Mouse (Mus musculus) cerebral cortex, adult 2 months (tissue): ENCODE measurements around the gene Gm20388.

Source experiments
- WGBS: fragments of 180-500 bp; shearing (Covaris S2); methylation state at CpG from one replicate; pipeline ENCODE4 v1.1.7; 2018; 5-methylcytosine and 5-hydroxymethylcytosine counted together

The Gm20388 gene

DNA sequence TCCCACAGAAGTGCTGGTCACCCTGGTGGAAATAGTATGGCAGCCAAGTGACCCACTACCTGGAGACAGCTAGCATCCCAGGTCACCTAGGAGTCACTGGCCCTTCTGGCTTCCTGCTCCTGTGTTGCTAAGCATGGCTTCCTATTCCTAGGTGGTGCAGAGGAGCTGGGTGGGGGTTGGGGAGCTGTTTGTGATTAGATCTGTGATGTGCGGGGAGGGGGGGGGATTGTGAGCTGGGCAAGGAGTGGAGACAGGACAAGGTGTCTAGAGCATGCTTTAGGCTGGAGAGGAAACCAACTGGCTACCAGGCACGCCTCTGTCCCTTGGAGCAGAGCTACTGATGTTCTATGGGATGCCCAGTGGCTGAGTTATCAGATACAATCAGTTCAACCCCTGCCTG lies 561.1 kb downstream of the Gm20388 start:
- WGBS: 81% methylated on average over 2 of the region's 2 CpGs

GRCm38 (mm10) chr8:120472230-120472629 lies 561.6 kb downstream of the Gm20388 start:
- WGBS: 77% methylated on average over 16 of the region's 16 CpGs

DNA sequence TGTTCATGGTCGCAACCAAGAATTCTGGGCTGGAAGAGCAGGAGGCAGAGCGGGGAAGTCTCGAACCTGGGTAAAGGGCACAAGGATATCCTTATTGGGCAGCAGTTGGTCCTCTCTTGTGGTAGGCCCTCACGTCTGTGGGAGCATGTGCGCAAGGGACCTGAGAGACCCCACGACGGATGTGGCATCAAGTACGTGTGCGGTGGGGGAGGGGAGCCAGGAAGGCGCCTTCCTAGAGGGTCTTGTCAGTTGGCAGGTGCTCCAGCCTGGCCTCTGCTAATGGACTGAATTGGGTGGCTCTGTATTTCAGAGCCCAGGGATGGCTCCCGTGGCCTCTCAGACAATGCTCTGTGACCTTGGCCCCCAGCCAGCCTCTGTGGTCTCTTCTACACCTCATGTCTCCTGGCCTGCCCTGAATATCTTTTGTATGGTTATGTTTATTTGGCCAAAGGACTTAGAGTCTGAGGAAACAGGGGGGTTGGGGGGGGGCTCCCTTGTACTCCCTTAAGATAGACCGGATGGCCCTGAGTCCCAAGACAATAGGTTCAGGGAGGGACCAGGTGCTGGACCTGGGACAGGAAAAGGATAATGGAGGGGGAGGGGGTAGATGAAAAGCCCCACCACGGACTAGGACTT lies 563.2 kb downstream of the Gm20388 start:
- 86% methylated on average over 13 of the region's 13 CpGs for WGBS

DNA sequence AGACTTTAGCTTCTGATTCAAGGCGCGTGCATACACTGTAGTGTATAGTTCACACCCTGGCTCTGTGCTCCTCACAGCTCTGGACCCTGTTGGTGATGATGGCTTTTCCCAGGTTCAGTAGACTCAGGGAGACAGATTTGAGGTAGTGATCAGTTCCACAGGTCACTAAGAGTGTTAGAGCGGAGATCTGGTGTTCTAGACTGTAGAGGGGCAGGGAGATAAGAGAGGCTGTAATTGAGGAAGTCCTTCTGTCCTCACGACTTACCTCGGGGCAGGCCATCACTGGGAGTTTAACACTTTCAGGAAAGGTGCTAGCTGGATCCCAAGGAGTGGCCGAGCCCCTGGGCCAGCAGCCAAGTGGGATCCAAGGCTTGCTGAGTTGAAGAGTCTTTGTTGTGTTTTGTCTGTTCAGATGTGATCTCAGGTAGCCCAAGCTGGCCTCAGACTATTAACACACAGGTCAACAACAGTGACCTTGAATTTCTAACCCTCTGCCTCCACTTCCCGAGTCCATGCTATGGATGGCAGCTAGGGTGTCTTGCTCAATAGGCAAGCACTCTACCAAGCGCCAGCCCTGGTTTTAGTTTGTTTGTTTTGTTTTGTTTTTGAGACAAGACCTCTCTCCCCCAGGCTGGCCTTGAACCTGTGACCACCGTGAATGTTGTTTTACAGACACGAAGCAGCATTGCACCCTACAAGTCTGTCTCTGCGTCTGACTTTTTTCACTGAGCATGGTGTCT lies 564.0 kb downstream of the Gm20388 start:
- 88% methylated on average over 11 of the region's 11 CpGs for WGBS

- 92% methylated on average over 10 of the region's 10 CpGs for WGBS
Observed at GRCm38 (mm10) chr8:120475462-120476201, 565.0 kb downstream of the Gm20388 start.

DNA sequence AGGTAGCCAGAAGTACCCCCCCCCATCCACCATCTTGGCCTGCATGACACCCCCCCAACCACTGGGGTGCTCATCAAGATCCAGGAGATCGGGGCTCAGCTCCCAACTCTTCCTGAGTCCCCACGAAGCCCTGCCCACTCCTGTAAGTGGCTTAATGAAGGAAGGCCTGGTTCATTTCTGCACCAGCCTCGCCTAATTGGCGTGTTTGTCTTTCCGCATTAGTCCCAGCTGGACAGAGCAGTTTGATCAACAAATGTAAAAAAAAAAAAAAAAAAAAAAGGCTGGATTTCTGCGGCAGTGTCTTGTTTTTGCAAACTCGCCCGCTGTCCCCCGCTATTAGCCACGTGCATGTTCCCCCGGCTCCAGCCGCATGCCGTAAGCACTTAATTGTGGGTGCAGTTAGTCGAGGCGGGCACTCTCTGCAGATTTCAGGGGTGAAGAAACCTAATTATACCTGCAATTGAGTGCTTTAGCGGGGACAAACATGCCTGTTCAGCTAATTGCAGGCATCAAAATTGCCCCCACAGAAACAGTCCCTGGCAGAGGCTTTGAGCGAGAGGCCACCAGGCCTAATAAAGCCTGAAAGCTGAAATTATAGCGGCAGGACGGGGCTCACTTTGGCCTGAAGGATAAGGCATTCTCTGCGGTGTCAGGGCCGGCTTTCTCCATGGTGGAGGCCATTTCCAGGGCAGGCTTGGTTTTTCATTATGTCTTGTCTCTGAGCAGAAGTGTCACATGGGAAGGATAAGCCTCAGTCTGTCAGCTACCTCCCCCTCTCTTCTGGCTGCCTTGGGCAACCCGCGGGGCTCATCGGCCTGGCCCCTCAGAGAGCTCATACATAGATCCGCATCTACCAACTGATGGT lies 566.3 kb downstream of the Gm20388 start:
- WGBS: 82% methylated on average over 25 of the region's 25 CpGs

DNA sequence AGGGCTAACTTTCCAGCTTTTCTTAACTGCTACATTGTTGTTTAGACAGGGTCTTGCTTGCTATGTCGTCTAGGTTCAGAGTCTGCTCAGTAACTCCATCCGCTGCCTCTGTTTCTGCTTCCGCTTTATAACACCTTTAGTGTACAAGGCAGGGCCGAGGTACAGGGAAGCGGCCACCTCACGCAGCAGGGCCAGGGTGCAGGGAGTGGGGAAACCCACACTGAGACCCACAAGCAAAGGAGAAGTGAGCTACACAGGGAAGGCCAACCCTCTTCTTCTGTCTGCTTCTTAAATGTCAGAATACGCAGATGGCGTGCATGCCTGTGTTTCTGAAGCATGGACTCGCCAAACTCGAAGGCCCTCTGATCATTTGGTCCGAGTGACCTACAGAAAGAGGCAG lies 568.1 kb downstream of the Gm20388 start:
- 96% methylated on average over 11 of the region's 11 CpGs for WGBS

DNA sequence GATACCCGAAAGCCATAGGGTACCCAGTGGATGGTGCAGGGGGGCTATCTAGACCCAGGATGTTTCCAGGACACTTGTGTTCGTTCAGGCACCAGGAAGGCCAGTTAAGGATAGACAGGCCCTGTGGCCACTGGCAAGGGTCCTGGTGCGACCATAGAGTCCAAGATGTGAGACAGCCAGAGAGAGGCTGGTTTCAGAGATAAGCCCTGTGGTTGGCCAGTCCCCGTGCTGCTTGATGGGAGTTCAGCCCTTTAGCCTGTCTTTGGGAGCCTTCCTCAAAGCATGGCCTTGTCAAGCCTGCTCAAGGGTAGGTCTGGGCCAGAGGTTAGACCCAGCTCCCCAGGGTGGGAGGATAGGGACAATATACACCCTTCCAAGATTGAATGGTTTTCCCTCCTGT lies 569.0 kb downstream of the Gm20388 start:
- WGBS: 97% methylated on average over 4 of the region's 4 CpGs

DNA sequence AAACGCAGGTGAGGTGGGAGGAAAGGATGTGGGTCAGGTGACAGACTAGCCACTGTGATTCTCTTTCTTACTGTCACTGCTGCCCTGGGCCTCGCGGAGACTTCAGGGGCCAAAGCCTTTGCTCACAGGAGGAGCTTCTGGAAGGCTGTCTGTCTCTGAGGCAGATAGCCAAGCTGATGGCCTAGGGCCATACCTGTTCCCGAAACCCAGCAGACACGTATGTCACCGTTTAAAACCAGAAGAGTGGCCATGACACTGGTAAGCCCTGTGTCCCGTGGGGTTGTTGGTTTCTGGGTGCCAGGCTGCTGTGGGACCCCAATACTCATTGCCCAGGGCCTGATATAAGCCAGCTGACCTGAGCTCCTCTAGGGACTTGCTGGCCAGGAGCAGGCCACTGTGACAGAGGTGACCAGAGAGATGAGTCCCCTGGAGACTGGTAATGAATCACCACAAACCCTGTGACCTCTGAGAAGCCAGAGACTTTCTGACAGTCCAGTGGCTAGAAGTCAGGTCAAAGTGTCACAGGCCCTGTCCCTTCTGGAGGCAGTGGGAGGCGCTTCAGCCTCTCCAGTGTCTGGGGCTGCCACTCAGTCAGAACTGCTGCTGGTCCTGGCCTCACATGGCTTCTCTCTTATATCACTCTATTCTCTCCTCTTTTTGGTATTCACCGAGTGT lies 571.5 kb downstream of the Gm20388 start:
- 95% methylated on average over 9 of the region's 9 CpGs for WGBS

- WGBS: 31% methylated on average over 6 of the region's 6 CpGs
Observed at GRCm38 (mm10) chr8:120484460-120484859, 573.8 kb downstream of the Gm20388 start.

DNA sequence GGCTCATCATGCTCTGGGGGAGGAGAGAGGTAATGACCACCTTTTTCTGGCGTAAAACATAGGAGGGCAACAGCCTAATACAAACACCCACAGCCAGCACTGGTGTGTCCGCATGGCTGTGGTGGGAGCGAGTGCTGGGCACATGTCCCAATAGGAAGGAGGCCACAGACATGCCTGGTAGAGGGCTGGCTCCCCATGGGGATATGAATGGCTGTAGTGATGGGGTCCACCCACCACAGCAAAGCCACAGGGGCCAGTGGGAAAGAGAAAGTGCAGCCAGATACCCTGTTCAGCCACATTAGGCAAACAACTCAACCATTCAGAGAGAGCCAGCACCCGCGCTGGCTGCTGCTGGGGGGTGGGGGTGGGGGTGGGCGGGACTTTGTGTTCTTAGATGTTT lies 574.5 kb downstream of the Gm20388 start:
- 19% methylated on average over 6 of the region's 6 CpGs for WGBS

- WGBS: 55% methylated on average over 21 of the region's 21 CpGs
Observed at GRCm38 (mm10) chr8:120485551-120486476, 575.2 kb downstream of the Gm20388 start.

GRCm38 (mm10) chr8:120486477-120487376 lies 576.1 kb downstream of the Gm20388 start:
- 20% methylated on average over 50 of the region's 50 CpGs for WGBS

GRCm38 (mm10) chr8:120487377-120487728 lies 576.7 kb downstream of the Gm20388 start:
- WGBS: under 1% methylated on average over 28 of the region's 34 CpGs

DNA sequence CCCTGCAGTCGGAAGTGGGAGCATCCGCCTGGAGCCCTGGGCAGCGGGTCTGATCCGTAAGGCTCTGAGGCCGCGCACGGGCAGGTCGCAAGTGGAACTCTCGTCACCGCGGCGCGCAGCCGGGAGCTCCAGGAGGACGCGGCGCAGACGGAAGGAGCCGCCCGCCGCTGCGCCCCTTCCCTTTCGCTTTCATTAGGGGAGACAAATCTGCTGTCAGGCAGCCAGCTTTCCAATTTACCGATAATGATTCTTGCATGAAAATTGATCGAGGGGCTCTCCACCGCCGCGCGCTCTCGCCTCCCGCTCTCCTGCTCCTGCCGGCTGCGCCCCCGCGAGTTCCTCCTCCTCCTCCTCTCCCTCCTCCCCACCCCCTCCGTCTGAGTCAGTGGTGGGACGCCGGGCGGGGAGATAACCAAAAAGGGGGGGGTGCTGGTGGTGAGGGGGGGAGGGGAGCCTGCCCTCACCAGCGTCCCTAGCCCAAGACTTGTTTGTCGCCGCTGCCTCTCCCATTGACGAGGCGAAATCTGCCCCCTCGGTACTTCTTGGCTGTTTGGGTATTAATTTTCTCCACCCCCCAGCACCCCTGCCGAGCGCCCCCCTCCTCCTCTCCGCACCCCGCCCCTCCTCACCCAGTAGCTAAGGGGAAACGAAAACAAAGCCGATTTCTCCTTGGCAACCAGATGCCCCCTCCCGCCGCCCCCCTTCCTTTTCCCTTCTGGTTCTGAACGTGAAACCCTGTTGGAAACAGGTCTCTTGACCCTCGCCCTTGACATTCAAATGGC lies 577.3 kb downstream of the Gm20388 start:
- 1% methylated on average over 55 of the region's 55 CpGs for WGBS

DNA sequence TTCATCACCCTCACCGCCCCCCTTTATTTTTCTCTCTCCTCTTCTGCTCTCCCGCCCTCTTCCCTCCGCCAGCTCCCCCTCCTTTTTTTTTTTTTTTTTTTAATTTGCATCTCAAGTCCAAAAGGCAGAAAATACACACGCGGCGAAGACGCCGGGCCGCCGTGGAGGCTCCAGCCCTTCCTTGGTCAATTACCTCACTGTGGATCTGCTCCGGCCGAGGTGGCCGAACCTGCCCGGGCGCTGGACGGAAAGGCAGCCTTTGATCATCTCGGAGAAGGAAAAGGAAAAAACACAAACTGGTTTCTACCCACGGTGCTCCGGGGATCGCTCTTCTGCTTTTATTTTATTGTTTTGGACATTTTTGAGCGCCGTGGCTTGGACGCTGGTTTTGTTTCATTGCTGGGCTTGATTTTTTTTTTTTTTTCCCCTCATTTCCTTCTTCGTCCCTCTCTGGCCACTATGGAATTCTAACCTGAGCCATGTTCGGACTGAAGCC lies 578.0 kb downstream of the Gm20388 start:
- WGBS: under 1% methylated on average over 25 of the region's 25 CpGs

- under 1% methylated on average over 71 of the region's 73 CpGs for WGBS
Observed at GRCm38 (mm10) chr8:120489142-120489754, 578.6 kb downstream of the Gm20388 start.
